In the genomic region with DNA sequence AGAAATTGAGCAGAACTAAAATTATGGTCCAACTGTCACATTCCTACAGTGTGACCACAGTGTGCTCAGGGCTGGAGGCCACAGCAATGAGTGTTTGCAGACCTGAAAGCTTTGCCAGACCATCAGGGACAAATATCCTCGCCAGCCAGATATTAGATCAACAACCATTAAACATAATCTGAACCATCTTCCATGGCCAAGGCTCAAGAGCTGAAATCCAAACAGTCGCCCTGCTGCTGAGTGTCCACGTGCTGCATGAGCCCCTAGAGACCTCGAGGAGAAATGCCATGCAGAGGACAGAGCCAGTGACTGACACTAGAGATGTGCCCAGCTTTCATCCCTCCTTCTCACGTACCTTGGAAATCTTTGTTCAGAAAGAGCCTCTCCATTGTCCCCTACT, we compare ENCODE assay signal across 12 mouse cellular contexts.
DNase-seq lines count a peak whose midpoint lies in the region; ATAC-seq and TF ChIP-seq lines count a peak whose summit lies in the region.
"Had no signal": no experiment of that assay in that cellular context is flagged by ENCODE, and none has a peak within 500 bp of the region (broad histone marks: within the 10 kb centered on the region; RNA-seq: fewer than 3 reads in every experiment).

No protein-coding gene starts in this region.

- no peak overlapping the region for H3K9ac ChIP-seq in lung, embryonic 14.5 days
- H3K9ac ChIP-seq in hindbrain, embryonic 12.5 days: no peak overlapping the region
- H3K9ac ChIP-seq: hindbrain, embryonic 13.5 days; liver, embryonic 12.5 days had no signal

- no peaks in the 10 kb centered on the region for H3K36me3 ChIP-seq in heart, embryonic 10.5 days
- H3K36me3 ChIP-seq in lung, embryonic 14.5 days (ENCODE audit: insufficient read depth): no peaks in the 10 kb centered on the region
- H3K36me3 ChIP-seq in hindbrain, embryonic 12.5 days: no peaks in the 10 kb centered on the region
- H3K36me3 ChIP-seq: hindbrain, embryonic 13.5 days; liver, embryonic 12.5 days had no signal

- no peak overlapping the region for H3K4me3 ChIP-seq in heart, embryonic 10.5 days
- H3K4me3 ChIP-seq in lung, embryonic 14.5 days (ENCODE audit: low read depth, low read length): no peak overlapping the region
- no peak overlapping the region for H3K4me3 ChIP-seq in lung, adult 2 months (replicated peaks; ENCODE audit: extremely low read depth, low read depth, low read length)
- H3K4me3 ChIP-seq in hindbrain, embryonic 12.5 days: no peak overlapping the region
- H3K4me3 ChIP-seq: hindbrain, embryonic 13.5 days; liver, embryonic 12.5 days had no signal

- TF ChIP-seq CTCF in lung, embryonic 14.5 days (IDR thresholded peaks at IDR 0.05; ENCODE audit: low read depth): no peak
- TF ChIP-seq CTCF in lung, adult 2 months (IDR thresholded peaks at IDR 0.05; ENCODE audit: insufficient read depth, low read length): no peak

- ATAC-seq in lung, embryonic 14.5 days (ENCODE audit: insufficient read depth): no peak
- no peak for ATAC-seq in hindbrain, embryonic 12.5 days (ENCODE audit: low FRiP score)
- ATAC-seq: liver, embryonic 12.5 days had no signal

- H3K4me1 ChIP-seq in heart, embryonic 10.5 days: no peaks in the 10 kb centered on the region
- no peaks in the 10 kb centered on the region for H3K4me1 ChIP-seq in lung, embryonic 14.5 days (ENCODE audit: insufficient read depth)
- H3K4me1 ChIP-seq in lung, adult 2 months (ENCODE audit: control insufficient read depth, insufficient read depth, low read length): no peaks in the 10 kb centered on the region
- H3K4me1 ChIP-seq in hindbrain, embryonic 12.5 days: no peaks in the 10 kb centered on the region
- H3K4me1 ChIP-seq: hindbrain, embryonic 13.5 days; liver, embryonic 12.5 days had no signal

- no peaks in the 10 kb centered on the region for H3K27me3 ChIP-seq in heart, embryonic 10.5 days (ENCODE audit: insufficient read depth, poor library complexity, severe bottlenecking)
- H3K27me3 ChIP-seq in lung, embryonic 14.5 days (ENCODE audit: insufficient read depth, low read length): no peaks in the 10 kb centered on the region
- no peaks in the 10 kb centered on the region for H3K27me3 ChIP-seq in hindbrain, embryonic 12.5 days
- H3K27me3 ChIP-seq: hindbrain, embryonic 13.5 days; liver, embryonic 12.5 days had no signal

- H3K9me3 ChIP-seq in heart, embryonic 10.5 days: no peaks in the 10 kb centered on the region
- H3K9me3 ChIP-seq in lung, embryonic 14.5 days (ENCODE audit: low read depth, low read length): no peaks in the 10 kb centered on the region
- no peaks in the 10 kb centered on the region for H3K9me3 ChIP-seq in hindbrain, embryonic 12.5 days (replicated peaks)
- H3K9me3 ChIP-seq: hindbrain, embryonic 13.5 days; liver, embryonic 12.5 days had no signal

- H3K4me2 ChIP-seq in lung, embryonic 14.5 days: no peak overlapping the region
- H3K4me2 ChIP-seq in hindbrain, embryonic 12.5 days (replicated peaks): no peak overlapping the region
- H3K4me2 ChIP-seq: hindbrain, embryonic 13.5 days; liver, embryonic 12.5 days had no signal

- WGBS in heart, embryonic 10.5 days: 61% methylated on average over 5 of the region's 5 CpGs
- 43% methylated on average over 5 of the region's 5 CpGs for WGBS in lung, embryonic 14.5 days
- WGBS in lung, adult 2 months: 30% methylated on average over 5 of the region's 5 CpGs
- WGBS in hindbrain, embryonic 12.5 days: 80% methylated on average over 5 of the region's 5 CpGs

- peak; percentile 92 for DNase-seq in heart, adult 11 months
- DNase-seq in heart, embryonic 10.5 days (ENCODE audit: low spot score): no peak
- DNase-seq in lung, embryonic 14.5 days: peak; percentile 2
- DNase-seq in lung, adult 2 months: no peak
- DNase-seq in gastrocnemius, adult 8-10 months (ENCODE audit: low spot score in 2 of 2): peak; percentile 32 to 39
- DNase-seq in lung, postnatal 36 days: peak; percentile 13
- DNase-seq in thymus, postnatal 10 days (ENCODE audit: low spot score in 2 of 2): no peak
- DNase-seq: cerebellum, adult 11-12 months; spleen, adult 18-20 months had no signal

- no peak overlapping the region for H3K27ac ChIP-seq in heart, embryonic 10.5 days
- H3K27ac ChIP-seq in lung, embryonic 14.5 days (ENCODE audit: low read depth): no peak overlapping the region
- no peak overlapping the region for H3K27ac ChIP-seq in hindbrain, embryonic 12.5 days
- H3K27ac ChIP-seq: hindbrain, embryonic 13.5 days; liver, embryonic 12.5 days had no signal

- TF ChIP-seq POLR2A in lung, adult 2 months (IDR thresholded peaks at IDR 0.05; ENCODE audit: borderline replicate concordance, extremely low read depth, low read depth, low read length): no peak

Comparison
In these comparisons a context has a peak if more than half of its experiments do, and no peak if none do; other contexts are left out.
1. DNase-seq: peak in heart, adult 11 months (single experiment), lung, embryonic 14.5 days (single experiment), gastrocnemius, adult 8-10 months (2 of 2) and lung, postnatal 36 days (single experiment); none in heart, embryonic 10.5 days (single experiment), lung, adult 2 months (single experiment) and thymus, postnatal 10 days (0 of 2).